Mouse (Mus musculus): ENCODE results near the gene Slc35e3.
"Not testable (repeated sequence)": the region's sequence is repeated elsewhere in the genome, so short reads cannot be mapped to it uniquely, and the experiment has no call there.

Gene Slc35e3

DNA sequence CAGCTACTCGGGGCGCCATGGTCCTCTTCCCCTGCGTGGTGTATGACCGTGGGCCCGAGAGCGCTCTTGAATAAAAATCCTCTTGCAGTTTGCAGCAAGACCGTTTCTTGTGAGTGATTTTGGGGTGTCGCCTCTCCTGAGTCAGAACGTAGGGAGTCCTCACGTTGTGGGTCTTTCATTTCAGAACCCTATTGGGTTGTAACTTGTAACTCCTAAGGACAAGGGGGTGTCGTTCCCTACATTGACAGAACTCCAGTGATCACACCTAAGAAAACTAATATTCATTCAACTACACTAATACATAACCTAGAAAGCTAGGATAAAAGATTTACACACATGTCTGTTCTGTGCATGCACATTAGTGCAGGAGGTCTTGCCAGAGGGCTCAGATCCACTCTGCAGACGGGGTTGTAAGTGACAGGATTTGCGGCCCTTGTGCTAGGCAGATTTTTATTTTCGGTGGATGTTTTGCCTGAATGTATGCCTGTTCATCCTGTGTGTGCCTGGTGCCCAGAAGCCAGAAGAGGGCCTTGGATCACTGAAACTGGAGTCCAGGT, 3.7 kb upstream of the Slc35e3 start:
- DNase-seq (ENCODE audit: low read depth in 1 of 2, low spot score in 2 of 2) = no peak

DNA sequence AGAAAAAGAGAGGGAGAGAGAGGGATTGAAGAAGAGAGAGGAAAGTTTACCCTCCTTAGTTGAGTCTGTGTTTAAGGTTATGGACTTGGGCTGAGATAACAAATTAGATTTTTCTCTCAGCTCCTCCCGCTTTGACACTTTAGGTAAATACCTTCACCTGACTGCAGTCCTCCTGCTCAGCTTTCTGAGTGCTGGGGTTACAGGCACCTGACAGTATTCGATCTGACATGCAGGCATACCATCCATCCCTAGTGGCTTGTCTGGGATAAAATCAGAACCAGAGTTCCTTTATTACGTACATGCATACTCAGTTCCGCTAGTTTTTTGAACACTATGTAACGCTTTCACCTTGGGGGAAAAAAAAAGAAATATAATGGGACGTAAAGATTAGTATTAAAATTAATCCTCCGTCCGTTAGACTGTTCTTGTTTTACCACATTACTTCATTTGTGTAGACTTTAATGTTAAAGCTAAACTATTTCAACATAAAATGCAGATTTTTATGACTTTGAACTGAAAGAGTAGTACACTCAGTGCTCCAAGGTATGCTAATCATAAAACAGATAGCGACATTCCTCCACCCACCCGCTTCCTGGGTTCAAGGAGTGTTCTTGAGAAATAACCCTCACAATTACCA, 3.0 kb upstream of the Slc35e3 start:
- DNase-seq (ENCODE audit: low read depth in 1 of 2, low spot score in 2 of 2) = no peak

DNA sequence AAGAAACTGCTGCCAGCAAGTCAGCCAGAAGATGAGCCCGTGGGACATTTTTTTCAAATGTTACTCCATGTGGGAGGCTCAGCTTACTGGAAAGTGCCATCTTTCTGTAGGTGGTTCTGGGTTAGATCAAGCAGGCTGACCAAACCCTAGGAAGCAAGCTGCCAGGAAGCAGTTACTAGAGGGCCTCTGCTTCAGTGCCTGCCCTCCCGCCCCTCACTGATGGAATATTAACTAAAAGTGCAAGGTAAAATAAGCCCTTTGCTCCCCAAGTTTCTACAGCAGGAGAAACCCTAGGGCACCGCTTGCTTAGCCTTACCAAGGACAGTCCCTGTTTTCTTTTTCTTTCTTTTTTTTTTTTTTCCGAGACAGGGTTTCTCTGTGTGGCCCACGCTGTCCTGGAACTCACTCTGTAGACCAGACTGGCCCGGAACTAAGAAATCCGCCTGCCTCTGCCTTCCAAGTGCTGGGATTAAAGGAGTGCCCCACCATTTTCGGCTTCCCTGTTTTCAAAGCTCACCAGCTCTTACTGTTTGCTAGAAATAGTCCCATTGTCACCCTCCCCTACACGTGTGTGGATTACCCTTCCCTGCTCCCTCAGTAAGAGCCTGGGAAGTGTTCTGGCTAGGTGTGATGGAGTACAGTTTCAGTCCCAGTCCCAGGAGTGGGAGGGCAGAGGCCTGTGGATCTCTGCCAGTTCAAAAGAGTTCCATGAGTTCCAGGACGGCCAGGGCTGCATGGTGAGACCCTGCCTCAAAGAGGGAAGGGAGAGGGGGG, 2.3 kb upstream of the Slc35e3 start:
- no peak for DNase-seq (ENCODE audit: low read depth in 1 of 2, low spot score in 2 of 2)

DNA sequence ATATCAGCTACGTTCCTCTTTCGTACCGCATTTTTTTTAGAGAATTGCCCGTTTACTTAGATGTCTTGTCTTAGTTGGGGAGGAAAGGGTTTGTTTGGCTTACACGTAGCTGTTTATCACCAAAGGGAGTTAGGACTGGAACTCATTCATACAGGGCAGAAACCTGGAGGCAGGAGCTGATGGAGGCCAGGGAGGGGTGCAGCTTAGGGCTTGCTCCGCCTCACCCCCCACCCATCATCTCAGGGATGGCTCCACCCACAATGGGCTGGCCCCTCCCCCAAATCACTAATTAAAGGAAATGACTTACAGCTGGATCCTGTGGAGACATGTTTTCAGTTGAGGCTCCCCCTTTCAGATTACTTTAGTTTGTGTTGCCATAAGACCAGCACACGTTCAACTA, 1.5 kb upstream of the Slc35e3 start:
- DNase-seq (ENCODE audit: low read depth in 1 of 2, low spot score in 2 of 2) = no peak

DNA sequence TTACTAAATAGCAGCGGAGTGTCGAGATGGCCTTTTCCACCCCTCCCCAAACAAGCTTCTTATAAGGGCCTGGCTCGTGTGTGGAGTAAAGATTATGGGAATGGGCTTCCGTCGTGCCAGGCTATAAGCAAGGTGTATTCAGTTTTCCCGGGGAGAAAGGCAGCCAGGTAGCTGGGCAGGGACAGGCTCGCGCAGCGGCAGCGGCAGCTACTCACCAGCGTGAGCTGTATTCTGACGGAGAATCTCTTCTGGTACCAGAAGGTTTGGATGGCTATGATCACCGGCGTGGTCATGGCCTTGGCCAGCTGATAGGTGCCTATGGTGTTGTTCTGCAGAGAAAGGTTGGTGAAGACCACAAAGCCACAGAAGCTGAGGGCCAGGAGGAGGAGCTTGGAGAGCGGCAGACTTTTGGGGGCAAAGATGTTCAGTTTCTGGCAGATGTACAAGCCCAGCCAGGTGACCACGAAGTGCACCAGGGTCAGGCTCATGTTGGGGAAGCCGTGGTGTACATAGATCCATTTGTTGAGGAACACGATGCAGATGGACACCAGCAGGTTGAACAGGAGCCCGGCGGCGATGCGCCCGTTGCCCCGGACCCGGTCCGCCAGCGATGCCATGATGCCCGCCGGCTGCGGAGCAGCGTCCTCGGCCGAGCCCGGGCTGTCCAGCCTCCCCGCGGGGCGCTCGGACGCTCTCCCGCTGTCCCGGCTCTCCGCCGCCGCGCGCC, 432 bp downstream of the Slc35e3 start:
- DNase-seq (ENCODE audit: low read depth in 1 of 2, low spot score in 2 of 2) = not testable (repeated sequence)

DNA sequence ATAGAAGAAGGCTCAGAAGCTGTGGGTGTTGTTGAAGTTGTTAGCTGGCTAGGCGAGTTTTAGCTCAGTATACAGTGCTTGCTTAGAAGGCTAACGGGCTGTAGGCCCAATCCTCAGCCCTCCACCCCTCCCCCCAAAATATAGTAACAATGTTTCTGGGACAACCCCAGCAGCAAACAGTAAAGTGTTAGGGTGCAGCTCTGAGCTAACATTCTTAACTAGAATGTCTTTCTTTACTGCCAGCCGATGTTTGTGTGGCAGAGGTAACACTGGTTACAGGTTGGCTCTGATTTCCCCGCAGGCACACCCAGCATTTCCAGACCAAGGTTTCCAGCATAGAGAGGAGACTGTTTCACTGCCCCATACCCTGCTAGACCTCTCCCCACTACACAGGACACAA, 2.2 kb downstream of the Slc35e3 start:
- DNase-seq (ENCODE audit: low read depth in 1 of 2, low spot score in 2 of 2) = no peak

DNA sequence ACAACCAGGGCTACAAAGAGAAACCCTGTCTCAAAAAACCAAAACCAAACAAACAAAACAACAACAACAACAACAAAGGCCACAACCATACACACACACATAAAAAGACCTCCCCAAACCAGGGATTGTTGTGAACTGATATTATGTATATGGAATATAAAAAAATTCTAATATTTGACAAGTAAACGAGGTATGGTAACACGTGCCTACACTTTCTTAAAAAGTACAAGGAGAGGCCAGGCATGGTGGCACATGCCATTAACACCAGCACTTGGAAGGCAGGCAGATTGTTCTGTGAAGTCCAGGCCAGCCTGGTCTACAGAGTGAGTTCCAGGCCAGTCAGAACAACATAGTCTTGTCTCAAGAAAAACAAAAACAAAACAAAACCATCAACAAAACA, 3.0 kb downstream of the Slc35e3 start:
- DNase-seq (ENCODE audit: low read depth in 1 of 2, low spot score in 2 of 2) = no peak

DNA sequence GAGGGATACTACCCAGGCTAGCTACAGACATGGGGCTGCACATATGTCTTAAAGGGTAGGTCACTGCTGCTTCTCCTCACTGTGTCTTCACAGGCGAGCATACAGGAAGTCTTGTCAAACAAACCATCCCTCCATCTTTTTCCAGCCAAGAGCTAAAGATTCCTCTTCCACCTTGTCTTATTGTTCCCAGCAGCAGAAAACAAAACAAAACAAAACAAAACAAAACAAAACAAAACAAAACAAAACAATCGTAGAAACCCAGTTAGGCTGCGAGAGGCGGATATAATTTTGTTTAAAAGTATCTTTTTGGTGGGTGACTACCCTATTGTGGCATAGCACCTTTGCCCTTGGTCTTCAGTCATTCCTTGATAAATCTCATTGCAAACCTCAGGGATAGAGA, 3.5 kb downstream of the Slc35e3 start:
- DNase-seq (ENCODE audit: low read depth in 1 of 2, low spot score in 2 of 2) = no peak

DNA sequence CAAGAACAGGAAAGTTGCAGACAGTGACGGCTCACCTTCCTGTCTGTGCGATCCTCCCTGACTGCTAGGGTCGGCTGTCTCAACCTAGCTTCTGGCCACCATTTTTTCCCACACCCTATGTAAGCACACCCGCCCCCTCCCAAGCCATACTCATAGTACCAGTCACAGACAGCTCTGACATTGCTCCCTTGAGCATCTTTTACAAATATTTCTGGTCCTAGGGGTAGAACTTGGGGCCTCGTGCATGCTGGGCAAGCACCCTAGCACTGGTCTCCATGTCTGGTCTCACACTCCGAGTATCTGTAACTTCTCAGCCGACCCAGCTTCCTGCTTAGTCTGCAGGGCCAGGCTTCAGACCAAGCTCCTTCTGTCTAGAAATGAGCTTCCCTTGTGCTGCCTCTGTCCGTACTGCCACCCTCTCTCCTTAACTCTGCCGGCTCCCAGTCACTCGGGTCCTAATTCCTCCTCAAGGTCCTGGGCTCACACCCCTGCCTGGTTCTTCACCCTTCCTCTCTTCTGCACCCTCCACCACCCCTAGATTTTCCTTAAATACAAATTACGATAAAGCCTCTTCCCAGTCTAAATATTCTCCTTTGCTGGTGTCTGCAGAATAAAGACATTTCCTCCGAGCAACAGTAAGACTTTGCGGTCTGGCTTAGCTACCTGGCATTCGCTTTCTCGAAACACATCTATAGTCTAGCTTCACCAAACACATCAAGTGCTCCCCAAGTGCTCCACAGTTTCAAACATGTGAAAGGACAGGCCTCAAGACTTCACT, 4.3 kb downstream of the Slc35e3 start:
- no peak for DNase-seq (ENCODE audit: low read depth in 1 of 2, low spot score in 2 of 2)

DNA sequence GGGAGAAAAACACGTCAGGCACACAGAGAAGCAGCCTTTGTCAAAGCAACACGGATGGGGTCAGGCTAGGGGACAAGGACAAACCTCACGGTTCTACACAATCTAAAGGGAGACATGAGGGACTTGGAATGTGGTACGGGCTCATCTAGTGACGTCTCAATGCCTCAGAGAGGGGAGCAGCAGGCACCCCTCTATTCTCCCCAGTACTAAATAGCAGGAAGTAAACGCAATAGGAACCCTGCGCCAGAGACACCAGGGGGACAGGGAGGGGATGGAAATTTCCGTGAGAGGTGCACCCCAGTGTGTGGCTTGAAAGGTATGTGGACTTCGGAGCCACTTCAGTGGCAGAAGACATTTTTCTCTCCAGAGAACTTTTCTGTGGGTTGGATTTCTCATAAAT, 5.2 kb downstream of the Slc35e3 start:
- no peak for DNase-seq (ENCODE audit: low read depth in 1 of 2, low spot score in 2 of 2)

DNA sequence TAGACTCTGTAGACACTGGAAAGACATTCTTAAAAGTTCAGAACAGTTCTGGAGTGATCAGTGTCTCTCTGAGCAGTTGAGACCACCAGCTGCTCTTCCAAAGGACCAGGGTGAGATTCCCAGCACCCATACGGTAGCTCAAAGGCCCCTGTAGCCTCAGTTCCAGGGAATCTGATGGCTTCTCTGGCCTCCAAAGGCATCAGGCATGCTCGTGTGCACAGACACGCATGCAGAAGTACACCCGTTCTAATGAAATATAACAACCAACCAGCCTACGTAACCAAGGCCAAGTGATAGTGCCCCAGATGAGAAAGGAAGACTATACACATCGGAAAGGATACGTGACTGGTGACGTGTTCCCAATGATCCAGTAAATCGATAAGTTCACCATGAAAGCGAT, 6.0 kb downstream of the Slc35e3 start:
- no peak for DNase-seq (ENCODE audit: low read depth in 1 of 2, low spot score in 2 of 2)

DNA sequence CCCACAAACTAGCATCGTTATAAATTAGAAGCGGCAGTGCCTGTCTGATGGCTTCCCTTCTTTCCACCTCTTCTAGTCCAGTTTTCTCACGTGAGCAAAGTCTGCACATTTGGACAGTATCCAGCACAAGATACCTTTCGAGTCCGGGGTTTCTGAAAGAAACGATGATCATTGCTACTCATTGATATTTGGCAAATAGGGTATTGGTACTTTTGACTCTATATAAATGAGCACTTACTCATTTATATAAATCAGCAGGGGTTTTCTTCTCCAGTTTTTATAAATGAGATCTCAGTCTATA, 6.6 kb downstream of the Slc35e3 start:
- DNase-seq (ENCODE audit: low read depth in 1 of 2, low spot score in 2 of 2) = no peak

DNA sequence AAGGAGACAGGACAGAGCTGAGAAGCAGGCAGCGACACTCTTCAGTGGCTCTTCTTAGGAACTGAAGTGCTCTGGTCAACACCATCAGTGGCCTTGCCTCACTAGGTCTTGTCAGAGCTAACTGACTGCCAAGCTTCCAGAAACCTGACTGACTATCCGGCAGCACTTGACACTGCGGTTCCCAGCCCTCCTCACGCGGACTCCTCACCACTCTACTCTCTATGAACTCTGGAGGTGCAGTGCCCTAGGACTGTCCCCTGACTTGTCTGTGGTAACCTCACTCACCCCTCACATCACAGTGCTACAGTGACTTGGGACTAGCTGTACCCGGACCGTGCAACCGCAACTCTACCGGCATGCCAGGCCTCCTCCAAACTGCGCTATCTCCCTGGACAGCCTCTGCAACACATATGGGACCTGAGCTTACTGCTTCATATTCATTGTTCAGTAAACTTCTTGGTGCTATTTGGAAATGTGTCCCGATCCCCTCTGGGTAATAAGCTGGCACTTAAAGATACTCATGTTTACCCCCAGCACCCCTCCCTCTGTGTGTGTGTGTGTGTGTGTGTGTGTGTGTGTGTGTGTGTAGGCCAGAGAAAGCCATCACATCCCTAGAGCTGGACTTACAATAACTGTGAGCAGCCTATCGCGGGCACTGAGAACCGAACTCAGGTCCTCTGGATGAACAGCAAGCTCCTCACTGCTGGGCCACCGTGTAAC, 7.1 kb downstream of the Slc35e3 start:
- DNase-seq (ENCODE audit: low read depth in 1 of 2, low spot score in 2 of 2) = no peak

DNA sequence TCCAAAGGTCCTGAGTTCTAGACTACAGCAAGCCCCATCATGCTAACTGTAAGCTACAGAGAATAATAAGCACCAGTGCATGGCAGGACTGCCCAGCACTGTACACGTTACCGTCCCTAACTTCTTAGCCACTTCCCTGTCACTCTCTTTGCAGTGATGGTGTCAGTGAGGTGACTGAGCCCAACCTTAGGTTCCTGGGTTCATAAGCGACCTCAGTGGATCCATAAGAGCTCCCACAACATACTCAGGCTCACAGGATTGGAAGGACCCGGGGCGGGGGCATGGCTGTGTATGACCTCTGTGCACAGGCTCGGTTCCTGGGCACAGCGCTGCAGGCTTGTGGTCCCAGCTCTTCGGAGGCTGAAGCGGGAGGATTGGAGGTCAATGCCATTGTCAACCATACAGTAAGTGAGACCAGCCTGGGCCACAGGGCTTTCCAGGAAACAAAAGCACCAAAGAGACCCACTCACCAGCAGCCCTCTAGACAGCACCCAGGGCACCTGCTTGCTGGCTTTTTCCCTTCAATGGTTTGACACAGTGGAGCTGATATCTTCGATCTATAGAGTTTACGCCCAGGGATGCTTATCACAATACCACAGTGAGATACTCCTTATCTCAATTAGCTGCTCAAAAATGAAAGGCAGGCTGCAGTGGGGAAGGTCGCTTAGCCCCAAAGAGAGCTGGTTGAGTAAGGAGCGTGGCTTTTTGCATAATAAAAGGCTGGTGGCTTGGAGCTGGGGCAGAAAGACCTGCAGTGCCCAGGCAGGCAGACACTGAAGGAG, 7.8 kb downstream of the Slc35e3 start:
- DNase-seq (ENCODE audit: low read depth in 1 of 2, low spot score in 2 of 2) = no peak

DNA sequence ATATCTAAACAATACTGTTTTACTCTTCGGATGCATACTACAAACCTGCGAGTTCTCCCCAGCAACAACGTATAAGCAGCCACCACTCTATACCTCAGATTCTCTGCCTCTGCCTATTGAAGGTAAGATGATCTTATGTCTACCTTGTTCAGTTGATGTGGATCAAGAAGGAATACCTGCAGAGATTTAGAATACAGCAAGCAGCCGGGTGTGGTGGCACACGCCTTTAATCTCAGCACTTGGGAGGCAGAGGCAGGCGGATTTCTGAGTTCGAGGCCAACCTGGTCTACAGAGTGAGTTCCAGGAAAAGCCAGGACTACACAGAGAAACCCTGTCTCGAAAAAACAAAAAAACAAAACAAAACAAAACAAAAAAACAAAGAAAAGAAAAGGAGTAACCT, 8.7 kb downstream of the Slc35e3 start:
- DNase-seq (ENCODE audit: low read depth in 1 of 2, low spot score in 2 of 2) = not testable (repeated sequence)

DNA sequence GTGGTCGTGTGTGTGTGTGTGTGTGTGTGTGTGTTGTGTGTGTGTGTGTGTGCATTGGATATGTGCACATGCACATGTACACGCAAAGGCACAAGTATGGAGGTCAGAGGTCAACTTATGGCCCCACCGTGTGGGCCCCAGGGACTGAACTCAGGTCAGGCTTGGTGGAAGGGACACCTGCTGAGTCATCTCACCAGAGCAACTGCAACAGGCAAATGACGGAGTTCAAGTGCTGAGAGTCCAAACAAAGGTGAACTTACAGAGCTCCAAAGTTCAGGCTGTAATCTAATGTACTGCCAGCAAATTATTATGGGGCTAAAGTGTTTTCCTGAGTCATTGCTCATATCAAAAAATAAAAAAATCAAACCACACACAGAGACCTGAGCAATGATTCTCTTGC, 9.1 kb downstream of the Slc35e3 start:
- no peak for DNase-seq (ENCODE audit: low read depth in 1 of 2, low spot score in 2 of 2)

DNA sequence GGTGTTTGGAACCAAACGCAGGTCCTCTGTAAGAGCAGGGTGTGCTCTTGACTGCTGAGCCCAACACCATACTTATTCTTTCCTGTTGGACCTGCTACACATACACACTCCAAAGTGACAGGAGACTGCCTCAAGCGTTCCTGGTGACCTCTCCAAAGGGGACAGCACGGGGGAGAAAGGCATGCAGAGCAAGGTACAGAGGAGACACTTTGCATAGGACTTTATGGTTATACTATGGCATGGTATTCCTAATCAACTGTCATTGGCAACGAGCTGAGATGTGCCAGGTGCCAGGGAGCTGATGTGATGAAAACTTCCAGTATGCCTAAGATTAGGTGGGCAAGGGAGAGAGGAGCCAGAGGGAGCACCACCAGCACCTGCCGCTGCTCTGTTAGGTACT, 9.6 kb downstream of the Slc35e3 start:
- DNase-seq (ENCODE audit: low read depth in 1 of 2, low spot score in 2 of 2) = no peak

DNA sequence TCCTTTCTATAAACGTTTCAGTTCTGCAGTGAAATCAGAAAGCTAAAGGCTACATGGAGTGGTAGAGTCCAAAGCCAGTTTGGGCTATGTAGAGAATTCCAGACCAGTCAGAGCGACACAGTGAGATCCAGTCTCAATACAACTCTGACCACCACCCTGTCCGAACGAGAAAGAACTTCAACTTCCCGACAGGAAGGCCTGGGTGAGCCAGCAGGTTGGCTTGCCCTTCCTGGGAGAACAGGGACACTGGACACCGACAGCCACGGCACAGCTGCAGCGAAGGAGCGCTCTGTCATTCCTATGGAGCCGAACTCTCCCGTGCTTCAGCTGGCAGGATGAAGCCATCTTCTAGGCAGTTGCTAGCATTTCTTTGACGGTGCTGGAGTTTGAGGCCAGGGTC, 10.8 kb downstream of the Slc35e3 start:
- not testable (repeated sequence) for DNase-seq (ENCODE audit: low read depth in 1 of 2, low spot score in 2 of 2)

DNA sequence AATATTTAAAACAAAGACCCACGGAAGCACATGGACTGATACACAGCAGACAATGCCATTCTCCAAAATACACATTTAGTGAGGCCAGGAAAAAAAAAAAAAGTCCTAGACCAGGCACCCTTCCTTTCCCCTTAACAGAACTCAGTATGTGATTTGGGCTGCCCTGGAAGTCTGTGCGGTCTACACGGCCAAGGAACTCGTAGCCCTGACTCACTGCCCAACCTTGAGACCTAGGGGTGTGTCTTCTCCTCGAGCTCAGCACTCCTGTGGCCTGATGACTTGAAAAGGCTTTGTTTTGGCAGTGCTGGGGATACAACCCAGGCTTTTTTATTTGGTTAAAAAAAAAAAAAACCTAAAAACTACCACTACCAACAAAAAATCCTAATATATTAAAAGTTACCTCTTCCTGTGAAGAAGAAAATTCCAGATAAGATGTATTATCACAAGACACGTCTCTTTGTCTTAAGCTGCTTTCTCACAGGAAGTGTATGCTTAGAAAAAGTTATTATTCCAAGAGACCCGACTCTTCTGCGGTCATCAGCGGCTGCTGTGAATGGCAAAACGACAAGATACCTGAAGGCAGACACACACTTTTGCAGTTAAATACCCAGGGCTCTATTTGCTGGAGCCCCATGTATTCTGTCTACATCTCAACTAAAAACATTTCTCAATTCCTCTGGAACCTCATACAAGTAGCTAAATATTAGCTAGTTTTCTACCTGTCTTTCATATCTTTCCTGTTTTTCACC, 11.9 kb downstream of the Slc35e3 start:
- DNase-seq (ENCODE audit: low read depth in 1 of 2, low spot score in 2 of 2) = not testable (repeated sequence)

All from monocyte, adult 2 months (primary cell).